Mouse (Mus musculus): ENCODE measurements at regions not wholly inside any gene's neighbourhood (a gene's known extent, or its start where the extent isn't known, plus 50 kb on each side); places are given as distances from the start of the nearest gene placed in this dataset.

GRCm38 (mm10) chr4:54094285-54094997 is 268.6 kb downstream of the Tmem38b start:
- TF ChIP-seq CTCF (IDR thresholded peaks at IDR 0.05; ENCODE audit: low read depth, low read length) (no peak), POLR2A (IDR thresholded peaks at IDR 0.05; ENCODE audit: extremely low read depth, insufficient read depth, low read length) (no peak)
